8 mouse cellular contexts compared by ENCODE assay signal in the genomic region with DNA sequence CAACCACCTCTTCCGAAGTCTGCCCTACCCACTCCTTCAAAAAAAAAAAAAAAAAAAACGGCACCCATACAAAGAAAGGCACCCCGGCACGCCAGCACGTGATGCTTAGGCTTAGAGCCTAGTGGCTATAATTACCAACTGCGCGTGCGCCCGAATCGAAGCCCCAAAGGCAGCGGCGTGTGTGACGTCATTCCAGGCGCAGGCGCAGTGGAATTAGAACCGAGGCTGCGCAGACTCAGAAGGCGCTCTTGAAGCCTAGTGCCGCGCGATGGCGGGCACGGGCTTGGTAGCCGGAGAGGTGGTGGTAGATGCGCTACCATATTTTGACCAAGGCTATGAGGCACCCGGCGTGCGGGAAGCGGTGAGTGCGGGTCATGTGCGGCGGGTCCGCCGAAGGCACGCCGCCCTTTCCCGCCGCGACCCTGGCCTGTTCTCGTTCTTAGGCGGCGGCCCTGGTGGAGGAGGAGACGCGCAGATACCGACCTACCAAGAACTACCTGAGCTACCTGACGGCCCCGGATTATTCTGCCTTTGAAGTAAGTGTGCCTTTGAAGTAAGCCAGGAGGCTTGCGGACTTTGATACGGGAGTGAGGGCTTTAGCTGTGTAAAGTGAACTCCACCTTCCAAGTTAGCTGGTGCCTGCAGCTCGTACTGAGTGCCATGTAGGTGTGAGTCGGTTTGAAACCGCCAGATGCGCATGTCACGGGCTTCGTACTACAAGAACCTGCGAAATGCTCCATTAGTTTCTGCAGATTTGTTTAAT. TPM values are rescaled to one million over a fixed set of nuclear protein-coding genes. Genes with fewer than 3 reads are reported as not detected.
DNase-seq lines count a peak whose midpoint lies in the region; ATAC-seq lines count a peak whose summit lies in the region.

A gene (plus strand): TSS at position 151 of the 763 bp plus-strand sequence.

- ATAC-seq in inflammation-experienced regulatory T-cells, adult 6 months: peak; percentile 93
- peak; percentile 85 for ATAC-seq in megakaryocyte-erythroid progenitor cell, adult 5-6 weeks (replicated peaks; ENCODE audit: low FRiP score, low TSS enrichment, poor library complexity, severe bottlenecking)

- DNase-seq in adipocyte (ENCODE audit: low spot score): peak; percentile 99
- DNase-seq in embryo, embryonic 10 days (ENCODE audit: low spot score): peak; percentile 100
- peak; percentile 98 for DNase-seq in gastrocnemius, postnatal 14 days
- peak; percentile 98 to 99 for DNase-seq in left cerebral cortex, postnatal 10 days (ENCODE audit: extremely low spot score in 1 of 2, low spot score in 2 of 2)
- DNase-seq in right cerebral cortex, postnatal 25 days: peak; percentile 99
- peak; percentile 96 to 99 for DNase-seq in urinary bladder, postnatal 4 days (ENCODE audit: low spot score in 2 of 2)

- intact Hi-C loops in gastrocnemius, postnatal 14 days (cut with DNase I; ENCODE audit: low total_unique reads): no loop called here
- intact Hi-C loops in left cerebral cortex, postnatal 10 days (cut with DNase I): loop anchor here (2.0 to 10.0 kb wide), 2 partner anchors 113 to 163 kb away; a partner anchor contains a TSS

RNA-seq across cellular contexts. Expression of the gene that starts here (rescaled TPM):
- 10 to 100 TPM; 40.3 to 47.4 TPM for total RNA-seq in gastrocnemius, postnatal 14 days (2021)
- polyA plus RNA-seq in inflammation-experienced regulatory T-cells, adult 6 months (2017; shearing (Covaris generic)): 100 to 1,000 TPM; 112 to 144 (median 131) TPM
- total RNA-seq in left cerebral cortex, postnatal 10 days (2021): 10 to 100 TPM; 69.6 to 77.7 TPM
- total RNA-seq in megakaryocyte-erythroid progenitor cell, adult 5-6 weeks (2014; fragmentation: Nextera tagmentation): 134 and 143 TPM in 2 replicates
- total RNA-seq in megakaryocyte-erythroid progenitor cell, adult 5-6 weeks (2017): 260 and 277 TPM in 2 replicates

Comparison
In these comparisons a context has a peak if more than half of its experiments do, and no peak if none do; other contexts are left out.
1. Peak in every context shown above with its lines: DNase-seq and ATAC-seq.